In the genomic region with DNA sequence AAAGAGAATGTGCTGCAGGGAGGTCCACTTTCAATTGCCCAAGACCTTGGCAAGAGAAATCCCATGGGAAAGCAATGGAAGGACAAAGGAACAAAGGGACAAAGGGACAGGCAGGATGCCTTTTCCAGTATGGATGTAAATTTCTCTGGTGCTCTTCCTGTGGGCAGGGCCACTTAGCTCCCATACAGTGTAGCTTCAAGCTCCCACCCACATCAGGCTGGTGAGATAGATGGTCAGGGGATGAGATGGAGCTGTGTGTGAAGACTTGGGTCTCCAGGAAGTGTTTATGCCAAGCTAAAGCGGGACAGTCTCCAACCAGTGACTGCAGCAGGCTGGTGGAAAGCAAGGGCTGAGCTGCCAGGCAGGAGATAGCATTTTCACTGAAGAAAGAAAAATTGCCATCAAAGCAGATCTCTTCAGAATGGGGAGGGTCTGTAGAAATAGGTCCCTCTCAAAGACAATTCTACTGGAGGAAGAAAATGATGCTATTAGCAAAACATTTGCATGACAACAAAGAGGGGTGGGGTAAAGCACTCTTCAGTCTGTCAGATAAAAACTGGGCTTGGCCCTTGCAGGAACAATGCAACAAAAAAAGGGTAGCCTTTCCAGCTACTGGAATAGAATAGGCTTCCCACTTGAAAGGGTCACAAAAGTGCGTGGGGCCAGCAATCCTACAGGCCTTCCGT, we compare ENCODE assay signal across 1 mouse cellular context.
TF ChIP-seq lines count a peak whose summit lies in the region.

No protein-coding gene starts in this region.

TF ChIP-seq in CH12.LX, 34 proteins besides CTCF, POLR2A, EP300 and RAD21 (continued from another document):
- peak; percentile 42 for TF ChIP-seq ELF1 (IDR thresholded peaks at IDR 0.05; ENCODE audit: low read depth, low read length)
- TF ChIP-seq TBP (conservative IDR thresholded peaks at IDR 0.05; ENCODE audit: low read depth, low read length), result 0 out of 2 replicates have a peak, but pooled peaks have one; percentile 31
- no peak for TF ChIP-seq SIN3A (IDR thresholded peaks at IDR 0.05; ENCODE audit: low read length)
- TF ChIP-seq RCOR1 (conservative IDR thresholded peaks at IDR 0.05; ENCODE audit: low read depth, low read length), result no peak
- no peak for TF ChIP-seq ZC3H11A (IDR thresholded peaks at IDR 0.05; ENCODE audit: low read depth, low read length)
